Mouse (Mus musculus): ENCODE measurements at regions not wholly inside any gene's neighbourhood (a gene's known extent, or its start where the extent isn't known, plus 50 kb on each side); places are given as distances from the start of the nearest gene placed in this dataset.

DNA sequence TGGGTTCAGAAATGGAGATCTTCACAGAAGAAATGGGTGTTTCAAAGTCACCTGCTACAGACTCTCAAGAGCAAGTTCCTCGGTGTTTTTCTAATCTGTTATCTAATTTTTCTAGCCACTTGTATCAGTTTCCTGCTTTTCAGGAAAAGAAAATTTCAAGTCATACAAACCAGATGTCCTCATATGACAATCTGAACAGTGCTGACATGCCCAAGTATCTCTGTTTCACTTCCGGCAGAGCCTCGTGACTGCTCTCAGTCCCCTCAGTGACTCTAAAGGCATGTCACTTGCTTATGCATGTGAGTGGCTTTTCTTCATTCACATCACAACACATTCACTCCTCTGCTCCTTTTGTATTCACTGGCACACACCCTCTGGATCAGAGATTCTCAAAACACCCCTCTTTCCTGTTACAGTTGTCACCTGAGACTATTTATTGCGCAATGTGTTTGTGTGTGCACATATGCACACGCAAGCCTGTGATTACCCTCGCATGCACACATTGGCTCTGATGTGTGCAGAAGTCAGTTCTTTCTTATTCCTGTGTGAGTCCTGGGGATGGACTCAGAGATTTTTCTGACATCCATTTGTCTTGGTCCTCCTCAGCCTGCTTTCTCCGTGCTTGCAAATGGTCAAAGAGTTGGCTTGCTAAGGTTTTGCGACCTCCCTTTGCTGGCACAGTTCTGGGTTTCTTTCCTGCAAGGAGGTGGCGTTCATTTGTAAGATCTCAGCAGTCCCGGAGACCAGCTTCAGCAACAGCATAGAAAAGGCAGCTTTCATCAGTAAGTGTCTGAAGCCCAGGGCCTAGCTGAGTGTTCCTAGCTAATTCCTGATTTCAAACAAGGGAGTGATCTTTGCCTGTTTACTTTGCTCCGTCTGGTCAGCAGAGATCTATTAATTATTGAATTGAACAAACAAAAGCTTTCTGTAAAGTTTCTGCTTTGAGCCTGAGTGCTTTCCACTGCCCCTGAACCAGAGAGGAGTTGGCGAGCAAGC is 95.6 kb upstream of the Dazl start:
- no peak overlapping the region for H3K9ac ChIP-seq (ENCODE audit: low read length)
- TF ChIP-seq CTCF (IDR thresholded peaks at IDR 0.05; ENCODE audit: low read depth) = no peak
- TF ChIP-seq EP300 (optimal IDR thresholded peaks at IDR 0.05) = no peak
- H3K4me3 ChIP-seq (ENCODE audit: low read depth, low read length) = no peak overlapping the region
- H3K4me1 ChIP-seq (replicated peaks; ENCODE audit: control insufficient read depth, insufficient read depth) = 0 out of 2 replicates have a peak, but pooled peaks cover 5% of the 10 kb centered on the region
- DNase-seq (ENCODE audit: low spot score) = peak; percentile 35
- no peaks in the 10 kb centered on the region for H3K36me3 ChIP-seq (ENCODE audit: control insufficient read depth, insufficient read depth, low read length)
- no peaks in the 10 kb centered on the region for H3K9me3 ChIP-seq (ENCODE audit: control insufficient read depth, low read length)
- no peak overlapping the region for H3K4me2 ChIP-seq (replicated peaks; ENCODE audit: low read depth)
- WGBS = 40% methylated on average over 12 of the region's 12 CpGs
- peak; percentile 82 for ATAC-seq (ENCODE audit: low FRiP score, low TSS enrichment)
- H3K27ac ChIP-seq (replicated peaks) = peak overlapping the region; percentile 1; the same call in 1 of the 2 replicates
- no peaks in the 10 kb centered on the region for H3K27me3 ChIP-seq (ENCODE audit: control insufficient read depth, insufficient read depth, low read length)

DNA sequence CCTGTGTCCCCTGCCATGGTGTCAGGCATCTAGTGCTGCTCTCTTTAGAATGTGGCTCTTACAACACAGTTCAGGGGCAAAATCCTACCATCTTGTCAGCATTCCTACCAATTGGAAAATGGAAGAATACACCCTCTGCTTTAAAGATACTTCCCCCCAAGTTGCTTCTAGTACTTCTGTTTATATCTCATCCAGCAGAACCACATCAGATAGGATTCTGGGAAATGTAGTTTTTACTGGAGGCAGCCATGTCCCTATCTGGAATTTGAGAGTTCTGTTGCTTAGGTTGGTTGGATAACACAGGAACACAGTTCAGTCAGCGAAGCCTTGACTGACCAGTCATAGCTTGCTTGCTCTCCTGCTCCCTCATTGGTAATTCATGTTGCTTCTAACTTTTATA is 96.7 kb upstream of the Dazl start:
- DNase-seq (ENCODE audit: low spot score) (no peak), ATAC-seq (ENCODE audit: low FRiP score, low TSS enrichment) (no peak)
- 78% methylated on average over 1 of the region's 1 CpGs for WGBS

DNA sequence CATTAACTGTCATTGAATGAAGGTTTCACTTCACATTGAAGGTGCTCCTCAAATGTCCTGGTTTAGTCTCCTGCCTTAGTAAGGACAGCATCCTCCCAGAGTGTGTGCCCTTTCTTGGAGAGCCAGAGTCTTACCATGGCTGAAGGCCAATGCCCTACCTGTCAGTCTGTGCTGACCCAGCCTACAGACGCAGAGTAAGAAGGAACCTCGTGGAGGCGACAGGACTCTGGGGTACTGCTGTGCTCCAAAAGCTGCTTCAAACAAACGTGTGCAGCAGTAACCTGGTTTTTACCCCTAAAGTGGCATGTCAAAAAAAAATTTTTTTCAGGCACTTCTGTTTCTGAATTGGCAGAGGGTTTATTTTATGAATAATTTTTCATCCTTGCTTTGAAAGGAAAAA is 97.8 kb upstream of the Dazl start:
- 77% methylated on average over 4 of the region's 4 CpGs for WGBS
- Histone ChIP-seq H3K9ac (ENCODE audit: low read length) (no peak overlapping the region), H3K27me3 (ENCODE audit: control insufficient read depth, insufficient read depth, low read length) (no peaks in the 10 kb centered on the region), H3K9me3 (ENCODE audit: control insufficient read depth, low read length) (no peaks in the 10 kb centered on the region), H3K27ac (replicated peaks) (no peak overlapping the region), H3K4me2 (replicated peaks; ENCODE audit: low read depth) (no peak overlapping the region), H3K4me3 (ENCODE audit: low read depth, low read length) (no peak overlapping the region), H3K36me3 (ENCODE audit: control insufficient read depth, insufficient read depth, low read length) (no peaks in the 10 kb centered on the region), H3K4me1 (replicated peaks; ENCODE audit: control insufficient read depth, insufficient read depth) (0 out of 2 replicates have a peak, but pooled peaks cover 5% of the 10 kb centered on the region)
- TF ChIP-seq EP300 (optimal IDR thresholded peaks at IDR 0.05) (no peak), CTCF (IDR thresholded peaks at IDR 0.05; ENCODE audit: low read depth) (no peak)
- DNase-seq (ENCODE audit: low spot score) (no peak), ATAC-seq (ENCODE audit: low FRiP score, low TSS enrichment) (no peak)

More for the DNA sequence above, 96.7 kb upstream of the Dazl start:
- Histone ChIP-seq H3K4me2 (replicated peaks; ENCODE audit: low read depth) (no peak overlapping the region), H3K9me3 (ENCODE audit: control insufficient read depth, low read length) (no peaks in the 10 kb centered on the region), H3K9ac (ENCODE audit: low read length) (no peak overlapping the region), H3K27me3 (ENCODE audit: control insufficient read depth, insufficient read depth, low read length) (no peaks in the 10 kb centered on the region), H3K27ac (replicated peaks) (no peak overlapping the region), H3K4me3 (ENCODE audit: low read depth, low read length) (no peak overlapping the region), H3K36me3 (ENCODE audit: control insufficient read depth, insufficient read depth, low read length) (no peaks in the 10 kb centered on the region), H3K4me1 (replicated peaks; ENCODE audit: control insufficient read depth, insufficient read depth) (0 out of 2 replicates have a peak, but pooled peaks cover 5% of the 10 kb centered on the region)
- TF ChIP-seq CTCF (IDR thresholded peaks at IDR 0.05; ENCODE audit: low read depth) = no peak

DNA sequence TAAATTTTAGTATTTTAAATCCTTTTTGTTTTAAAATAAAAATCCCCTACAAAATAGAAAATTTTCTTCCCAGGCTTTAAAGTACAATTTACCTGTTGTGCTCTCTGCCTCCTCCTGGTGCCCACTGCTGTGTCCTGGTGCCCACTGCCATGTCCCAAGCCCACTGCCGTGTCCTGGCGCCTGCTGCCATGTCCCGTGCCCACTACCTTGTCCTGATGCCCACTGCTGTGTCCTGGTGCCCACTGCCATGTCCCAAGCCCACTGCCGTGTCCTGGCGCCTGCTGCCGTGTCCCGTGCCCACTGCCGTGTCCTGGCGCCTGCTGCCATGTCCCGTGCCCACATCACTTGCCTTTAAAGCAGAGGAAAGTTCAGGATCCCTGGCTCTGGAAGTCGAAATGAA is 98.6 kb upstream of the Dazl start:
- no peak overlapping the region for H3K4me2 ChIP-seq (replicated peaks; ENCODE audit: low read depth)
- DNase-seq (ENCODE audit: low spot score) (no peak), ATAC-seq (ENCODE audit: low FRiP score, low TSS enrichment) (no peak)
- TF ChIP-seq CTCF (IDR thresholded peaks at IDR 0.05; ENCODE audit: low read depth) (no peak), EP300 (optimal IDR thresholded peaks at IDR 0.05) (no peak)
- H3K27me3 ChIP-seq (ENCODE audit: control insufficient read depth, insufficient read depth, low read length) = no peaks in the 10 kb centered on the region
- H3K27ac ChIP-seq (replicated peaks) = no peak overlapping the region
- no peaks in the 10 kb centered on the region for H3K9me3 ChIP-seq (ENCODE audit: control insufficient read depth, low read length)
- no peaks in the 10 kb centered on the region for H3K36me3 ChIP-seq (ENCODE audit: control insufficient read depth, insufficient read depth, low read length)
- no peak overlapping the region for H3K4me3 ChIP-seq (ENCODE audit: low read depth, low read length)
- H3K4me1 ChIP-seq (replicated peaks; ENCODE audit: control insufficient read depth, insufficient read depth) = 0 out of 2 replicates have a peak, but pooled peaks cover 5% of the 10 kb centered on the region
- 85% methylated on average over 11 of the region's 11 CpGs for WGBS
- H3K9ac ChIP-seq (ENCODE audit: low read length) = no peak overlapping the region

DNA sequence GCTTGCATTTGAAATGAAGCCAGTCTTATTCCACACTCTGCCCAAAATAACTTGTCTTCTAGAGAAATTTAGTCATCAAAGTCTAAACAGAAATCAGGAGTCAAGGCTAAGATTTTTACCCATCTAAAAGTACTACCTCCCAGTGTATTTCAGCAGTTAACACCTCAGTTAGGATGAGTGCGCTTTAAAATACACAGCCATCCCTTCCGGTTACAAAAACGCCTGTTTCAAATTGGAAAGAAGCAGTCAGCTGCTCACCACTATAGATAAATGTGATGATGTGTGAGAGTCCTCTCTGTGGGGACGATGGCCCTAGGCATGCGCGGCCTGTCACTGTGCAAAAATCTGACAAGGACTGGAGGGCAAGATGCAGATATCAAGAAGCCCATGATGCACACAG is 99.0 kb upstream of the Dazl start:
- ATAC-seq (ENCODE audit: low FRiP score, low TSS enrichment) = no peak
- TF ChIP-seq CTCF (IDR thresholded peaks at IDR 0.05; ENCODE audit: low read depth) = no peak
- WGBS = 93% methylated on average over 6 of the region's 6 CpGs
- H3K9me3 ChIP-seq (ENCODE audit: control insufficient read depth, low read length) = no peaks in the 10 kb centered on the region
- no peak overlapping the region for H3K4me2 ChIP-seq (replicated peaks; ENCODE audit: low read depth)
- DNase-seq (ENCODE audit: low spot score) = no peak
- no peak overlapping the region for H3K9ac ChIP-seq (ENCODE audit: low read length)
- 0 out of 2 replicates have a peak, but pooled peaks cover 5% of the 10 kb centered on the region for H3K4me1 ChIP-seq (replicated peaks; ENCODE audit: control insufficient read depth, insufficient read depth)
- no peaks in the 10 kb centered on the region for H3K36me3 ChIP-seq (ENCODE audit: control insufficient read depth, insufficient read depth, low read length)
- no peak overlapping the region for H3K27ac ChIP-seq (replicated peaks)
- no peak overlapping the region for H3K4me3 ChIP-seq (ENCODE audit: low read depth, low read length)
- no peaks in the 10 kb centered on the region for H3K27me3 ChIP-seq (ENCODE audit: control insufficient read depth, insufficient read depth, low read length)

DNA sequence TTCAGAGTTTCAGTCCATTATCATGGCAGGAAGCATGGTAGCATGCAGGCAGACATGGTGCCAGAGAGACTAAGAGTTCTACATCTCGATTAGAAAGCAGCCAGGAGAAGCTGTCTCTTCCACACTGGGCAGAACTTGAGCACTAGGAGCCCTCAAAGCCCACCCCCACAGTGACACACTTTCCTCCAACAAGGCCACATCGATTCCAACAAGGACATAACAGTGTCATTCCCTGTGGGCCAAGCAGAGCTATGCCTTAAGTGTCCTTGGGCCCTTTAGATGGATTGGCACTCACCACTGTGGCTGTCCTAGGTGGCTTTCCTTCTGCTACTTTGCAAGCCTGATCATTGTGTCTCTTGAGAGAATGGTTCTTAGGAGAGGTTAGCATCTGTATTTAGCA is 99.5 kb upstream of the Dazl start:
- H3K27ac ChIP-seq (replicated peaks) = no peak overlapping the region
- no peak for DNase-seq (ENCODE audit: low spot score)
- H3K4me1 ChIP-seq (replicated peaks; ENCODE audit: control insufficient read depth, insufficient read depth) = 0 out of 2 replicates have a peak, but pooled peaks cover 5% of the 10 kb centered on the region
- H3K4me3 ChIP-seq (ENCODE audit: low read depth, low read length) = no peak overlapping the region
- H3K4me2 ChIP-seq (replicated peaks; ENCODE audit: low read depth) = no peak overlapping the region
- H3K9ac ChIP-seq (ENCODE audit: low read length) = no peak overlapping the region
- H3K9me3 ChIP-seq (ENCODE audit: control insufficient read depth, low read length) = no peaks in the 10 kb centered on the region
- no peaks in the 10 kb centered on the region for H3K36me3 ChIP-seq (ENCODE audit: control insufficient read depth, insufficient read depth, low read length)
- ATAC-seq (ENCODE audit: low FRiP score, low TSS enrichment) = no peak
- TF ChIP-seq EP300 (optimal IDR thresholded peaks at IDR 0.05) (no peak), CTCF (IDR thresholded peaks at IDR 0.05; ENCODE audit: low read depth) (no peak)
- H3K27me3 ChIP-seq (ENCODE audit: control insufficient read depth, insufficient read depth, low read length) = no peaks in the 10 kb centered on the region
- WGBS = 76% methylated on average over 2 of the region's 2 CpGs
